Mouse (Mus musculus) brain, embryonic 18.5 days (tissue): ENCODE results near the gene Ppp3cb.

Experiments used
- DNase-seq: peaks from one replicate; pipeline ENCODE4 v3.0.0-alpha.2; 2012; ENCODE audit warnings: low read depth, low spot score

The Ppp3cb gene

DNA sequence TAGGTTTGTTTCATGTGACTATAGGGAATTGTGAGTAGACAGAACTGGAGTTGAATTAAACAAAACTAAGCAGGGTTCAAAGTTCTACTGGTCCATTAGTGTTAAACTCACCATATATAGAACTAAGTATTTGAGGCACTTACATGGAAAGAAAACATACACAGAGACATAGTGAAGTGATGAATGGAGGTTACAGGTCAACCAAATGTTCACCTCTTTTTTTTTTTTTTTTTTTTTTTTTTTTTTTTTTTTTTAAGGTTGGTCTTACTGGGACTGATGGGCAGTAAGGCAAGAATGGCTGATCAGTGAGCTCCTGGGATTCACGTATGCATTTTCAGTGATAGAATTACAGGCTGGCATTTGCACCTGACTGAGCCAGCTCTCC, 66.2 kb downstream of the Ppp3cb start:
- no peak for DNase-seq

DNA sequence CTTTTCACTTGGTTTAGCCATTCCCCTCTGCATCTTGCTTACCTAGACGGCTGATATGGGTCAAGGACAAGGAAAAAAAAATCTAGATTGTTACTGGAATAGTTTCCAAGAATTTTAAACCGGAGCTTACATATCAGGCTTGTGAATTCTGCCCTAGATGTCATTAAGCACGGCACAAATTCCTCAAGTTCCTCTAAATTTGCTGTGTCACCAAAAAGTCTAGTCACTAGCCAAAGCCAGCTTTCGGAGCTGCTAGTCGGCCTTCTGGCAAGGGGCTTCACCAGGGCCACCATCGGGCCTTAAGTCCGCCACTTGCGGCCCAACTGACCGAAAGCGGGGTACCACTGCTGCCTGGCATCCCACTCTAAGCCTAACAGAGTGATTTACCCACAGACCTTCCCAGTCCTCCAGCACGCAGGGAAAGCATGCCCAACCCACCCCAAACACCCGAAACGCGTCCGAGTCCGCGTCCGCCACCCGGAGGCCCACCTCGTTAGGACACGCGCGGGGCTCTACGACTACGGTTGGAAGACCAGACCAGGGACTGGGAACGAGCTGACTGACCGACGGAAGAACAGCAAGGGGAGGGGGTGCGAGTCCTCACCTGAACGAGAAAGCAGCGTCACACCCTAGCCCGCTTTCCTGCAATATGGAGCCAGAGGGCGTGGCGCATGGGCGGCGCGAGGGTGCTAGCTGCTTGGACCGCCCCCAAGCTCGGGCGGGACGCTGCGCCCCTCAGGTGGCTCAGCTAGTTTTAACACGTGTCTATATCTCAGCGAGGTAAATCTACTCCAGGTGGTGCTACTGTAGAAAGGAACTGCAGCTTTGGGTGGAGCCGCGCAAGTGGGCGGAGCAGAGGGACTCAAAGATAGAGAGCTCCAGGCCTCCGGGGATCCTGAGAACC, 66.8 kb downstream of the Ppp3cb start, which contains the start of gene Anxa7:
Gene Anxa7, minus strand, starts transcription at position 843 of the 904 bp plus-strand sequence.
- DNase-seq, result peak; percentile 24

DNA sequence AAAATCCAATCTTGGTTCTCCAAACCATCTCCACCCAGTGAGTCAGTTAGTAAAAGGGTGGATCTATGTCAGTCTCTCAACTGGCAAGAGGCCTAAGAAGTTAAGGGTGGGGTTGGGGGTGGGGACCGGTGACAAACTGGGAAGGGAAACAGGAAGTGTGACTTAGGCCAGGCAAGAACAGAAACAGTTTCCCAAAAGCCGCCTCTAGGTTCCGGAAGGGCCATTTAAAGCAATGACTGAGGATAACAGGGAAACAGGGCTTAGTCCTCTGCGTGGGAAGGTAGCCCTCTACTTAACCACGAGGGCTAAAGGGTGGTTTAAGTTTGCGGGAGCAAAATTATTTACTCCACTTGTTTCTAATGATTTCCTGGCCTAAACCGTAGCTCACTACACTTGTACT, 67.6 kb downstream of the Ppp3cb start:
- no peak for DNase-seq

DNA sequence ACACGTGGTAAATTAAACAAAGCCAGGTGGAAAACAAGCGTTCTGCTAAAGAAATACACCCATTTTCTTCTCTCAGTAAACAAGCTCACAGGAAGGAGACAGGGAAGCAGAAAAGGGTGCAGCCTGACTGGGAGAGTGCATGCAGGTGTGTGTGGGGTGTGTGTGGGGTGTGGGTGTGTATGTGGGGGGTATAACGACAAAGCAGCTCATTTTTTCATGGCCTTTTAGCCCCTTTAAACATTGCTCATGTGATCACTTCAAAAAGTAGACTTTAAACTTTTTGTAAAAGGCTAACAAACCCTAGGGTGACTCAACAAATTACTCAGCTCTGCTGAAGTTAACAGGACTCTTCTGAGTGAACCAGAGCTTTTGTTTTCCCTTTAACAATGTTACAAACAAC, 68.0 kb downstream of the Ppp3cb start:
- no peak for DNase-seq

DNA sequence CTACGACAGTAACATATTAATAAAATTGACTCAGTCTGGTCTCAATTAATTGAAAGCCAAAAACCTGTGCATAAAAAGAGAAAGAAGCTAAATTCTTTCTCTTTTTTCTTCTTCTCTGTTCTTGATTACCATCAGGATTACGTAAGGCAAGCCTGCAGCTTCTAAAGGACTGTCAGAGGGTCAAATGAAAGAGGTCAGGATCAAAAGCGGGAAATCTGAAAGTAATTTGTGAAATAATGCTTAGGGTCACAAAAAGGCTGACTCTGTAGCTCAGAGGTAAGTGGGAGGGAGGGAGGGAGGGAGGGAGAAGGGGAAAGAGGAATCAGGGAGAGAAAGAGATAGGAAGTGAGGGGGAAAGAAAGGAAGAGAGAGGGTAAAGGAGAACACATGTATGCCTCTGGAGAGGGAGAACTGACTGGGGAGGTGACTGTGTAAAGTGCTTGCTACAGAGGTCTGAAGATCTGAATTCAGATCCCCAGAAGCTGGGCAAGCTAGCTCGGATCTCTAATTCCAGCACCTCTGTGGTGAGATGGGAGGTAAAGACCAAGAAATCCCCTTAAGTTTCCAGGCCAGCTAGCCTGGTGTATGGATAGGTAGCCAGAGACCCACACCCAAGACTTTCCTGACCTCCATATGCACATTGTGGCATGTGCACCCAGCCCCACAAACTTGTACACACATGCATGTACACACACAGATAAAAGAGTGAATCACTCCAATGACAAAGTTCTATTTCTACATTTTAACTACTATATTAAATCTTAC, 68.9 kb downstream of the Ppp3cb start:
- DNase-seq, result no peak

DNA sequence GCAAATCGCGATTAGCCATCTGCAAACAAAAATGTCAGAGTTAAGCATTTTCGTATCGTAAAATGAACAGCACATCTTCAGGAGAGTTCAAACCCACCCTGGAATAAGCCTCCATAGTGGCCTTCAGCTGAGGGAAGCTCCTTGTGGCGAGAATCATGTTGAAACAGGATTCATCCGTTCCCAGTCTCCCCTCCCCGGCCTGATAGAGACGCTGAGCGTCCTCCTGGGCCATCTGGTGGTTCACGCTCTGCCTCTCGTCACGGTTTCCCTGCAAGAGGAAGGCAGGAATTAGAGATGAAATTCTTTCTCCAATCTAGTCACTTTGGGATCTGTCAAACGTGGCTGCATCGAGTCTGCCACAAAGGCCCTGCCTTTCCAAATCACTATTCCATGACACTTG, 86.2 kb downstream of the Ppp3cb start:
- no peak for DNase-seq

DNA sequence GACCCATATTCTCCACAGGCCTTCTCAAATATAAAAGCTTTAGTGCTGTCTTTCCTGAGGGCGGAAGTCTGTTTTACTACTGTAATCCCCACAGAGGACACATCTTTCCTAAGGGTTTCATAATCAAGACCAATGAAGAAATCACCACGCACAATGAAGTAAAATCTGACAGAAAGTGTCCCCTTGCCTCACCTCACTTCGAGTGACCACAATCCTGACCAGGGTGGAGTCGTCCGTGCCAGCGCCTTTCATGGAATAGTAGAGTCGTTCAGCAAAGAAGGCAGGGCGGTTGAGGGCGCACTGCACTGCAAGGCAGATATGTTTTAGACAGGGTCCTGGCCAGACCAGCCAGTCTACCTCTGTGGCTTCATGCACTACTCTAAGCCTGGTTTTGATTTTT, 88.0 kb downstream of the Ppp3cb start:
- DNase-seq, result no peak

DNA sequence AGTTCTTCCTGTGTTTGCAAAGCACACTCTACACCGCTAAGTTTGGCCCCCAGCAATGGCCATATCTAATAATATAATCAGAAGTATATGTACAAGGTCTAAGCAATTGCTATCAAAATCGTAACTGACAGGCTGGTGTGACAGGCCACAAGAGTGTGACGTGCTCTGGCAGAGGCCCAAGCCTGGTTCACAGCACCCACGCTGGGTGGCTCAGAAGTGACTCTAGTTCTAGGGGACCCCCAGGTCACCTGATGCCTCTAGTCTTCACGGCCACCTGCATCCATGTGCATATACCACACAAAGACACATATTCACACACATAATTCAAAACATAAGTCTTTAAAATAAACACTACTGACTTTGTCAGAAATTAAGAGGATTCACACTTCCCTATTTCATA, 93.4 kb downstream of the Ppp3cb start:
- DNase-seq, result no peak

DNA sequence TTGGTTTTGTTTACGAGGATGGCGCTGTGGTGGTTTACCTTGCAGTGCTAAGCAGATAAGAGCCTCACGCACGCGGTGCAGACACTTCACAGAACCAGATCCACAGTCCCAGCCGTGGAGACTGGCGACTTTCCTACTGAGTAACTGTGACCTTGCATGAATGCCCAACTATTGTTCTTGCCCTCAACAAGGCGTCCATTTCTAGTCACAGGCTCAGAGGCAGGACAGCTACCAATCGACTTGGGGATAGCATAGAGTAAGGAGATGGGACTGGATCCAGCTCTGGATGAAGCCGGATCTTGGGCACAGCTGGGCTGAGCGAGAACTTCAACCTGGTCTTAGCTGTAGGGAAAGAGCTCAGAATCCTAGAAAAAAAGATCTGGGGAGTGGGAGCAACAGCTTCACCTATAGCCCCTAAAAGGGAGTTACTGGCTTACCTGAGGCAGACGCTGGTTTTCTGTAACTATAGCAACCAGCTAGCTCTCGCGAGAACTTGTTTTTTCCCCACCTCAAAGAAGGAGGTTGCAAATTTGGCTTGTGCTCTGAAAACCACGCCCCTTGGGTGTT, 94.5 kb downstream of the Ppp3cb start, which contains the start of gene Cfap70:
Gene Cfap70, minus strand, starts transcription at position 462 of the 567 bp plus-strand sequence.
- peak; percentile 49 for DNase-seq

DNA sequence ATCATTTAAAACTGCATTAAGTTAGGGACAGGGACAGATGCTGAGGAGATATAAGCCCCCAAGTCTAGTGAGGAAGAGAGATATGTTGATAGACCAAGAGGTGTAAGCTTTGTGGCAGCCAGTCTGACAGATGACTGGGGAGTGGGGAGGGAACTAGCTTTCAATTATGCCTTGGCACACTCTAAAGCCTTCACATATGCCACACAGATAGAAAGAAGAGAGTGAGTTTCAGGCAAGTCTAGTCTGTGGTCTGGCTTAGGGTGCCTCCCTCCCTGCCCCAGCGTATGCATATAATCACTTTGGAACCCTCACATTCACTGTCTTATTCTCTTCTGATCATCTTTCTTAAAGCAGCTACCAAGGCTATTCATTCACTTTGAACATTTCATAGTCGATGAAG, 95.1 kb downstream of the Ppp3cb start:
- DNase-seq, result no peak
